Mouse (Mus musculus): Measurements from ENCODE around the gene Catsperz.

Catsperz gene

DNA sequence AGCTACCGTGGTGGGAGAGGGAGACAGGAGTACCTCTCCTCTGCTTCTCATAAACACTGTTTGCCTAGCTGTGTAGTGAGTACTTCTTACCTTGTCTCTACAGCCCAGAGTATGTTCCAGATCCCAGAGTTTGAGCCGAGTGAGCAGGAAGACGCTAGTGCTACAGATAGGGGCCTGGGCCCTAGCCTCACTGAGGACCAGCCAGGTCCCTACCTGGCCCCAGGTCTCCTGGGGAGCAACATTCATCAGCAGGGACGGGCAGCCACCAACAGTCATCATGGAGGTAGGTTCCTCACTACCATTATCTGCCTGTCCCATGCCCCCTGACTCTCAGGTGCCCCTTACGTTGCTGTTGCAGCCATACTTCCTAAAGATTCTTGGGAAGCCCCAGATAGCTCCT, 17.6 kb upstream of the Catsperz start:
- DNase-seq, result peak; percentile 22

DNA sequence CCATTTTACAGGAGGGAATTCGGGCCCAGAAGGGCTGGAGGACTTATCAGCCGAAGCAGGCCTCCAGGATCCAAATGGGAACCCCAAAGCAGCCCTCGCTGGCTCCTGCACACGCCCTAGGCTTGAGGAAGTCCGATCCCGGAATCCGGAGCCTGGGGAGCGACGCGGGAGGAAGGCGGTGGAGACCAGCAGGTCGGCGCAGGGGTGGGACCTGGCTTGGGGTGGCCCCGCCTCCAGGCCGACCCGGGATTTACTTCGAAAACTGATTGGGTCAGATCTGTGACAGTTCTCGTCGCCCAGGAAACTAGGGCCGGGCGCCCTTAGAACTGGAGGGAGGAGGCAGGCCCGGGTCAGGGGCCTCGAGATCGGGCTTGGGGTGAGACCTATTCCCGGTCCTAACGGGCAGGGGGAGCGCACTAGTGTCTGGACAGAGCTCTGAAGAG, 17.1 kb upstream of the Catsperz start, which contains the start of gene Gpr137:
Gene Gpr137 (minus strand): TSS at position 232 of the 443 bp plus-strand sequence.
- DNase-seq, result peak; percentile 96

DNA sequence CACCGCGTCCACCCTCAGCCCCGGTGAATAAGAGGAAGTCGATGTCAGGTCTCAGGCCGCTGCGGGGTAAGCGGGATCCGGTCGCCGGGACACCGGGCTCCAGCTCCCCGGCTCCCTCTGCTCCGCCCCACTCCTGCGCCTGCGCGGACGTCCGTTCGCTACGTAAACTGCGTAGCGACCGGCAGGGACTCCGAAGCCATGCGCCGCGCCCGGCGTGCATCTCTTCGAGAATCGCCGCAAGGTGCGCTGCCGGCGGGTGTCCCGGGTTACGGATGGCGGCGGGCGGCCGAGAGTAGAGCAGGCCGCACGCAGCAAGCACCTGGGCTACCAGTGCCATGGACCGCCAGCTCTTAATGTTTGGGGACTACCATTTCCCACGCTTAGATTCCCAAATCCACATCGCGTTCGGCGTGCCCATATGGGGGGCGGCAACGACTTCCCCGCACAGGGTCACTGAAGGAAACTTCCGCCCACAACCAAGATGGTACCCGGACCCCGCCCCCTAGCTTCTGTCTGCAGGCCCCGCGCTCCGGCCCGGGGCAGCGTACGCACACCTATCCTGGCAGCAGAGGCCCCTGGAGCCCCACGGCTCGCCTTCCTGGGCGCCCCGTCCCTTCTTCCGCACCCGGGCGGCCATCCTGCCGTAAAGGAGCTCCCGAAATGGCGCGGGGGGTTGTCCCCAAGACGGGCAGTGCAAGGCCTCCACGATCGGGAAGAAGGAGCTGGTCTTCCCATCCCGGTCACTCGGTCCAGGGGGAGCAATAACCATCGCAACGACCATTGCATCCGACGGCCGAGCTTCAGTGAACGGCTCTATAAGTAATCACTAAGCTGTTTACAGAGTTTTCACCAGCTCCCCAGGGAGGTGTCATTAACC, 16.4 kb upstream of the Catsperz start, which contains the start of gene Bad:
Gene Bad (plus strand): TSS at position 490 of the 877 bp plus-strand sequence.
- peak; percentile 95 for DNase-seq

DNA sequence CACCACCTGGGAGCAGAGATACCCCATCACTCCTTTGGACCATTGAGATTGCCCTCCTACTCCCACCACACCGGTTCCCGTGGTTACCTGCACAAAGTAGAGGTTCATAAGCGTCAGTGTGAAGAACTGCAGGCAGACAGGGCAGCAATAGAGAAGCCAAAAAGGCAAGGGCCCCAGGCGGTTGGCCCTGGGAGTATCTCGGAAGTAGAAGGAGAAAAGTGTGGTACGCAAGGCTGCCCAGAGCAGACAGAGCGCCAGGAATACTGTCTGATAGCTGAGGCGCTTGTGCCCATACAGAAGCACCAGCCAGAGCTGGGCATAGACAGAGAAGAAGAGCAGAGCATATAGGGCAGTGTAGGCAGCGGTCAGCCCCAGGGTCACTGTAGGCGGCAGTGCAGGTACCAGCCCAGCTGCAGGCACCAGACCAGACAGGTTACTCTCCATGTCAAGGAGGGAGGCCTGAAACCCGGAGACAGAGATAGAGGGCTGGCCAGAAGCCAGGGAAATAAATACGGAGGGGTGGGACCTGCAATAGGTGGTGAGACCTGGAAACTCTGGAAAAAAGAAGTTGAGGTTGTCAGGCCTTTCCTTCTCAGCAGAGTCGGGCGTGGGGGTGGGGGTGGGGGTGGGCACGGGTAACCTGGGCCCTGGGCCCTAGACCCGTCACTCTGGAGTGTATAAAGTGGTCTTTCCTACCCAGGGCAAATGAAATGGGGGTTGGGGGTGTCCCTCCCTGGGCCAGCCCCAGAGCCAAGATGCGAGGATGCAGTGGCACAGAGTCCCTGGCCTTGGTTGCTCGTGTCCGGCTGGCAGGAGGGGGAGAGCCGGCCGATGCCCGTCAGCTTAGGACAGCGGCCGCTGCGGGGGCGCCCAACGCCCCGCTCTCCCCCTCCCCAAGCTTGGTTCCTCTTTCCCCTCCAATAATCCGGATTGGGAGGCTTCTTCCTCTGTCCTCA, 15.5 kb upstream of the Catsperz start:
- DNase-seq, result no peak

DNA sequence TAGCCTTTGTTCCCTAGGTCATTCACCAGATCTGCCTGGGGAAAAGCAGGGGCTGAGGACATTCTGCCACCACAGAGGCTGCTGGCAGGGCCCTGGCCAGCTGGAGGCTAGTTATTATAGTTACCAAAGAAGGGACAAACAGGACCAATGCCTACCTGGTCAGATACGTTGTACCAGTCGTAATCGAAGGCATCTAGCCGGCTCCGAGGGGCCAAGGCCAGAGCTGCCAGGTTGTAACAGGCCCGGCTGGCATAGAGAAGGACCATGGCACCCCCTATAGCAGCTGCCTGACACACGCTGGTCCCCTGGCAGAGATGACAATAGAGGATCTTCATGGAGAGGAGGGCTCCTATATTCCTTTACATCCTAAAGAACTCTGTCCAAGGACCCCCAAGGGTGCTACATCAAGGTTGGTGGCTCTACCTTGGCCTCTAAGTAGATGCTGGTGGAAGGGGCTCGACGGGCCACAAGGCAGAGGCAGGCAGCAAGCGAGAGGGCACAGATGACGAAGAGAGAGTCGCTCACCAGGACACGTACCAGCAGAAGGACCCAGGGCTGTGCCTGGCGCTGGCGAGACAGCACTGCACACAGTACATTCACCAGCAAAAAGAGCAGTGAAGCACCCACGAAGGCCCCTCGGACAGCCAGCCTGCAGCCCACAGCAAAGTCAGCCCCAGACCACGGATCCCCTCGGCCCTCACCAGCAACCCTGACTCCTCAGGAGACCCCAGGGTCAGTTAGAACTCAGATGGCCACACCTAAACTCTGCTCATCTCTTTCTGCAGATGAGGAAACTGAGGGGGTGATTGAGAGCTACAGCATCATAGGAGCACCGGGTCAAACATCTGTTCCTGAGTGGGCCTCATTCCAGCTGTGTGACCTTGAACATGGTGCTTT, 14.2 kb upstream of the Catsperz start:
- DNase-seq, result no peak

DNA sequence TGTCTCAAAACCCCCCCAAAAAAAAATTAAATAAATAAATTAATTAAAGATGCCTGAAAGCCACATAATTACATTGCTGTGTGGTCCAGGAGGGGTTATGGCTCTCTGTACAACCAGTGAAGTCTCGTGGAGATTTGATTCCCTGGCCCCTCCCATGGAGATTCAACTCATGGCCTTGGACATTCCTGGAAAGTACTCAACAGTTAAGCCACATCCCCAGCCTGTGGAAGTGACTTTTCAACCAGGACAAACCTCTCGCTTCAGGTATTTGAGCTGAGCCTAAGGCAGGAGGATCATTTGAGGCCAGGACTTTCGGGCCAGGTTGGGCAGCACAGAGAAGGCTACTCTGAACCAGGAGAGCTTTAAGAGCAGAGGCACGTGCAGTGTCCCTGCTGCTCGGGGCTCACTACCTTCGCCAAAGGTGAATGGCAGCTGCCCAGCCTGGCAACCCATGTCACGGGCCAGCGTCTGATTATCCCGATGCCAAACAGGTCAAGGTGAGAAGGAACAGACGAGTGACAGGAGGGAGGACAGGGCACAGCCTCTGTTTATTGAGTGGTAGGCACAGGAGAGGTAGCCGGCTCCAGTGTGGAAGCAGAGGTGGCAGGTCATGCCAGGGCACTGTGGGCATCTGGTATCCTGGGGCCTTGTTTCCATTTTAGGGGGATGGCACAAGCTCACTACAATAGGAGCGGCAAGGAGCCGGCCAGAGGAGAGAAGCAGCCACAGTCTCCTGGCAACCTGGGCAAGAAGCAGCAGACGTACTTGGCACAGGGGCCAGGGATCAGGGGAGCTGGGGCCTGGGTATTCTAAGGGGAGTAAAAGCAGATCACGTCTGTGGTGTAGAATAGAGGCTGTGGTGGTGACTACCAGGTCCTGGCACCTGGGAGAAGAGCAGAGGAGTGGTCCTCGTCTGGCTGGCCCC, 12.6 kb upstream of the Catsperz start:
- DNase-seq, result no peak

DNA sequence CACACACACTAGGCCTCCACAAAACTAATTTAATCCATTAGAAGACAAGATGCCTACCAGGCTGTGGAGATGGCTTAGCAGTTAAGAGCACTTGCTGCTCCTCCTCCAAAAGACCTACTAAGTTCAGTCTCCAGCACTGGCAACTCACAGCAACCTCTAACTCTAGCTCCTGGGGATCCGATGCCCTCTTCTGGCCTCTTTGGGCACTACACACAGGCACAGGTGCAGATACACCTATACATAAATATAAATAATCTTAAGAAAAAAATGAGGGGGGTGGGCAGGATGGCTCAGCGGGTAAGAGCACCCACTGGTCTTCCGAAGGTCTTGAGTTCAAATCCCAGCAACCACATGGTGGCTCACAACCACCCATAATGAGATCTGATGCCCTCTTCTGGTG, 11.1 kb upstream of the Catsperz start:
- peak; percentile 66 for DNase-seq

DNA sequence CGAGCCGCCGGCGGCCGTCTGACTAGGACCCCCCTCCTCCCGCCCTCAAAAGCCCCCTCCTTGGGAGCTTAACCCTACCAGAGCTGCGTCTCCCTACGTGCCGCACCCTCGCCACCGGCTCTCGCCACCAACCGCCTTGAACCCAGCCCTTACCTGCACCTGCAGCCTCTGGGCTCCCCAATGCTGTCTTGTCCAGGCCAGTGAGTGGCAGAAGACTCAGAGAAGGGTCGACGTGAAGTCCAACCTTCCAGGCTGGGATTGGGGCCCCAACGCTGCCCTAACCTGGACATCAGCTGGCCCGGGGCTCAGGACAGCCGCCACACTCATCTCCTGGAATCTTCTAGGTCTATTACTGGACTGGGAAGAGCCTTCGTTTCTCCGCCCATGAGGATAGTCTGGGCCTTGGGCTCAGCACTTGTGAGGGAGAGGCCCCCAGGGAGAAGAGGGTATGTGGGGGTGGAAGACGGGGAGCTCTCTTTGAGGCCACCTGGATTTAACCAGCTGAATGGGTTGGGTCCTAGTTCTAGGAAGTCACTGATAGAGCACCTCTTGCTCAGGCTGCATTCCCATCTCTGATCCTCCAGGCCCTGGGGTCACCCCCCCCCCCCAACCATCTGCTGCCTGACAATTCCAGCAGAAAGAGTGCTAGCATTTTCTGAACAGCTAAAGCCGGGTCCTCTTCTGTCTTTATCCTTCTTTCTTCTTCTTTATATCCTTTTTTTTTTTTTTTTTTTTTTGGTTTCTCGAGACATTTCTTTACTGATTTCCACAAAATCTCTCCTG, 9.2 kb upstream of the Catsperz start, which contains the start of gene Kcnk4:
Gene Kcnk4 (minus strand): TSS at position 321 of the 783 bp plus-strand sequence.
- DNase-seq, result no peak

DNA sequence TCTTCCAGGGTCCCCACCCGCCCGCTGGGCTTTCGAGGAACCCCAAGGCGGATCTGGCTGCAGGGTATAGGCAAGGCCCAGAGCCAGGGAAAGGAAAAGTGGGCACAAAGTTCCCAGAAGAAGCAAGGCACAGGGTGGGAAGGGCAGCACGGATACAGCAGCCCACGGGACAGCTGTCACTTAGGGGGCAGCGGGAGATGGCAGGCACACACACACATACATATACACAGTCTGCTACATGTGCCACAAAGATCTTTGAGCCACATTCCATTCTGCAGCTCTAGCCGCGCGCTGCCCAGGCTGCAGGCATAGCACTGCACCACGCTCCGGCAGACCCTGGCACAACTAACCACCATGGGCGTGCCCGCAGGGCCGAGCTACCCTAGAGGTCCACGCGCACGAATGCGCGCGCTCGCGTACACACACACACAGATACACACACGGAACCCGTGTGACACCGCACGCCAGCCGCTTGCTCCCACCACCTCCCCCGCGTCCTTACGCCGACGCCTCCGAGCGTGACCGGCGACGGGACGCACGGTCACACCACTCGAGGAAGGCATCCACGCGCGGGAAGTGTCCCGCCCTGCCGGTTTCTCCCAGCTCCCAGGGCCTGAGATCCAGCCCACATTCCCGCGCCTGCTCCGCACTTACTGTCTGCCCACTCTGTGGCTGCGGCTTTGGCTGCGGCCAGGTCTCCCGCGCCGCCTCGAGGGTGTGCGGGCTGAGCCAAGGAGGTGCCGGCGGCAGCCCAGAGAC, 8.4 kb upstream of the Catsperz start:
- no peak for DNase-seq

DNA sequence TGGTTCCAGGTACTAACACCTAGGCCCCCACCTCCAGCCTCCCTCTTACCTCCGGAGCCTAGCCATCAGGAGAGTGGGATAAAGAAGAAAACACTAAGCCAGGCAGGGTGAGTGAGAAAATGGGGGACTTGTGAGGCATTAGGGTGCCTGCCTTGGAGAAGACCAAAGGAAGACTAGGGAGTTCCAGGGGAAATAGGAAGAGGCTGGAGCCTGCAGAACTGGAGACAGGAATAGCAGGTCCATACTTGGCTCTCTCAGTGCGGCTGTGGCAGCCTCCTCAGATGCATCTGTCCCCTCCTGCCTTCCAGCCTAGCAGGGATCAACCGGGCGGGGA, 7.9 kb upstream of the Catsperz start:
- no peak for DNase-seq

DNA sequence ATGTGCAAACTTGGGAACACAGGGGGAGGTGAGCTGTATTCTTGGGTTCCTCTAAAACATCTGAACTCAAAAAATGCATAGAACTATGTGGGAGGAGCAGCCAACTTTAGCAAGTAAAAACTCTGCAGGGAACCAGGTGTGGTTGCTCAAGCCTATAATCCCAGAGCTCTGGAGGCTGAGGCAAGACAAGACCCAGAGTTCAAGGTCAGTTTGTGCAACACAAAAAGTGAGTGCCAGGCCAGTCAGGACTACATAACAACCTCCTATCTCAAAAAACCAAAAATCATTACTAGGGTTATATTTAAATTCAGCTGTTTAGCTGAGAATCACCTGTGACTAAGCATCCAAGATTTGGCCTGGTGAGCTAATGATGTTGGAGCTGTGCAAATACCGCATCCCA, 6.8 kb upstream of the Catsperz start:
- no peak for DNase-seq

DNA sequence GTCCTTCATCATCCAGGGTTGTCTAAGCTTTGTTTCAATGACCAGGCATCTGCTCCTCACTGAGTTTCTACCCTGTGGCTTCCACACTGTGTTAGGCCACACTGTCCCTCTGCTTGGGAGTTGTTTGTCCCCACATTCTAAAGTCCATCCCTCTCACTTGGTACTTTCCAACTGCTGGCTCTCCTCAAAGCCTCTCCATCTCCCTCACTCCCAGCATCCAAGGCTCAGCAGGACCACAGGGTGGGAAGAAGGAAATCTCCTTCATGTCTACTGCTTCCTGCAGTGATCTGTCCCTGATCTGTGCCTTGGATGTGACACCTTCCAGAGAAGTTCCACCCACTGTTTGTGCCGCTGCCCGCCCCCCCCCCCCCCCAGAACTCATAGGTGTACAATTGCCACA, 5.8 kb upstream of the Catsperz start:
- no peak for DNase-seq

DNA sequence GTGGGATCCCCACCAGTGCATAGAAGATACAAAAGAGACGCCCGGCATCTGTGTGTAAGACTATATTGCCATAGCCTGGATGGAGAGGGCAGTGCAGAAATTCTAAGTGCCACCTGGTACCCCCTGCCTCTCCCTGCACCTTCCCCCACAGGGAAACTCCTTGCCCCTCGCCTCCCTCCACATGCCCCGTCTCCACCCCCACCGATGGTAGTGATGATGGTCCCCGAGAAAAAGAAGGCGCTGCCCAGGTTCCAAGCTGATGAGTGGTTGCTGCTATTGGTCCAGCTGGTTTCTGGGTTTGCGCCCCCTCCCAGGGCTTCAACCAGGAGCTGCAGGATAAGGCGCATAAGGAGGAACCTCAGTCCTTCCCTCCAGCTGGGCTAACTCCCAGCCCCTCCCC, 2.9 kb upstream of the Catsperz start:
- DNase-seq, result no peak

DNA sequence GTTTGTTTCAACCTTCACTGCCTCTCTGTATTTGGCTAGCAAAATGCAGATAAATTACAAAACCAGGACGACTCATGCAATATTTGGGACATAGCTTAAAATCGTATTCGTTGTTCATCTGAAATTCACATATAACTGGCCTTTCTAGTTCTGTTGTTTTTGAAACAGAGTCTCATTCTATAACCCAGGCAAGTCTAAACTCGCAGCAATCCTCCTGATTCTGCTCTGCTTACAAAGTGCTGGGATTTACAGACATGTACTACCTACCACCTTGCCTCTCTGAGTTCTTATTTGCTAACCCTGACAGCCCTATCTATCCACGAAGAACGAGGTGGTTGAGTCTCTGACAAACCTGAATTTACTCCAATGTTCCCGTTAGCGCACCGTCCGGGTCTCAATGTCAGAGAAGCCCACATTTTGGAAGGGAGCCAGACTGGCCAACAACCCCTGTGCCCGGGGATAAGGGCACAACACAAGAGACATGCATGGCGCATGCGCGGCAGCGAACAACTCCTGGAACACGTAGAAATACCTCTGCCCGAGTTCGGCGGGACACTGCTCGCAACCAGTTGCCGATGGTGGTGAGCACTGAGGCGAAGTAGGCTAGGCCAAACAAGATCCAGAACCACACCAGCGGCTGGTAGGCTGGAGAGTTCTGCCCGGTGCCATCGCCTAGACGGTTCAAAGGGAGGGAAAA, 1.5 kb upstream of the Catsperz start:
- DNase-seq, result peak; percentile 37

DNA sequence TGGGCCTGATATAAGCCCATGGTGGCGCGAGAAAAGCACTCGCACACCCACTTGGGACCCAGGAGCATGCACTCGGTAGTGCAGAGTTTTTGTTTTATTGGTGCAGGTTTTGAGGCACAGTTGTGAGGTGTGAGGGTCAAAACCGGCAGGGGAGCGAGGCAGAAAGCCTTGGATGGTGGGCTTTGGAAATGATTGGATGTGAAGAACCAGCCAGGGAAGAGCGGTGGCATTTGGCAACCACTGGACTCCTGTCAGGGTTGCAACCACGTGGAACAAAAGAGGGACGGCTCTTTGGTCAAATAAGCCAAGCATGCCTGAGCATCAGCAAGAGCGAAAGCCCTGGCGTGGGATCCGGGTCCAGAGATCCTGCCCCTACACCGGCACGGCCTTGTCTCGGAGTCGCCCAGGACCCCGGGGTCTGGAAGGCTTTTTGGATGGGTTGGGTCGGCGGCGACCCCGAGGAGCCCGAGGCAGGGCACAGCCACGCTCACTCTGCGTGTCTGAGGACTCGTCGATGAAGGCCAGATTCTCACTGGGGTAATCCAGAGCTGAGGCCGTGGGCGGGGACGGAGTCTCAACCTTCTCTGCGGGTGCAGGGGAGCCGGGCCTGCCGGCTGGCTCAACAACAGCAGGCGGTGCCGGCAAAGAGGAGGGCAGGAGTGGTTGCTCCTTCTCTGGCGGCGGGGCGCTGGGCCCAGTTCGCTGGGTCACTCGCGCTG, 590 bp upstream of the Catsperz start:
- DNase-seq, result no peak

DNA sequence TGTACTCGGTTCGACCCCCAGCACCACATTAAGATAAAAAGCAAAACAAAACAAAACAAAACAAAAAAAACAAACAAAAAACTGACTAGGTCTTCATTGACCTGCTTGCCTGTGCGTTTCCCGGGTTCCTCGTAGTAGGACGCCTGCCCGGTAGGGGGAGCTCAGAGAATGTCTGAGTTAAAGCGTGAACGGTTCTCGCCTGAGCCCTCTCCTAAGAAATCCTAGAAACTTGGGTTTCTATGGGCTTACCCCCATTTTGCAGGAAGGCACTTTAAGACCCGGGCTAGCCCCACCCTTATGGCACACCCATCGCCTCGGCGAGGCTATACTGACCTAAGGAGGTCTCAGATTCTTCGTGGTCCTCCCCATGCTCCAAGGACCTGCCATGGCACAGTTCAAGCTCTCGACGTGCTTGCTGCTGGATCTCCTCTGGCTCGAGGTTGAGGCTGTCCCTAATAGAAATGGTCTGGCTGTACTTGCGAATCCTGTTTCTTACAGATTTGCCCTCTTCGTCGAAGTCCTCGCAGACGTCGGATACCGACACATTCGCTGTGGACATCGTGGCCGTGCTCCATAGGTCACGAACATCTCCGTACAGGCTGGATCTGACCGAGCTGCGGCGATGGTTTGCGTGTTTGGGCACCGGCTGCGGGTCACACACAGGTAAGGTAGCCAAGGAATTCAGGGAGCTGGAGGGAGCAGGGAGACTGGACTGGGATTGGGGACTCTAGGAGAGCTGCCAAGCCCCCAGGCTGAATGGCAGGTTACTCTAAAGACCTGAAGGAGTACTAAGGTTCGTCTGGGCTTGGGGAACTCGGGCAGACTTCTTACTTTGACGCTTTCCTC, 496 bp downstream of the Catsperz start:
- DNase-seq, result peak; percentile 89
